Mouse (Mus musculus) urinary bladder, adult 2 months (tissue): Measurements from ENCODE around the gene Gm20532. TPM values are rescaled to one million over a fixed set of nuclear protein-coding genes. Genes with fewer than 3 reads are reported as not detected.

Experiments used
- DNase-seq: peaks from one replicate; pipeline ENCODE4 v3.0.0; 2022; ENCODE audit warnings: low spot score
- polyA plus RNA-seq: library from polyadenylated mRNA; depleted of rRNA; stranded (reverse); fragments of >200 nt; gene quantifications from 2 replicates; pipeline ENCODE4 v1.2.3, GENCODE M21; 2012

Gene Gm20532
- polyA plus RNA-seq, 1 experiment, result not detected

DNA sequence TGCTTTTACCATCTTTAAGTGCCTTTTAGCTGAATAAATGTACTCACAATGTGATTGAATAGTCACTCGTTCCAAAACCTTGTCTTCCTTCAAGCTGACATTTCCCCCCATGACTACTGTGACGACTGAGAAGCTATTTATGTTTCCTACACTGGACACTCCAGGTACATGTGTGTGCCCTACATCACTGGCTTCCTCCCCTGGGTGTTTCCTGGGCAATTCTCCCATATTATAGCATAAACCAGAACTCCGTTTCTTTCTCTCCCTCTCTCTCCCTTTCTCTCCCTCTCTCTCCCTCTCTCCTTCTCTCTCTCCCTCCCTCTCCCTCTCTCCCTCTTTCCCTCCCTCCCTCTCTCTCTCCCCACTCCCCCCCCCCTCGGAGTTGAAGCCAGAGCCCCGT lies 12.6 kb upstream of the Gm20532 start:
- no peak for DNase-seq

DNA sequence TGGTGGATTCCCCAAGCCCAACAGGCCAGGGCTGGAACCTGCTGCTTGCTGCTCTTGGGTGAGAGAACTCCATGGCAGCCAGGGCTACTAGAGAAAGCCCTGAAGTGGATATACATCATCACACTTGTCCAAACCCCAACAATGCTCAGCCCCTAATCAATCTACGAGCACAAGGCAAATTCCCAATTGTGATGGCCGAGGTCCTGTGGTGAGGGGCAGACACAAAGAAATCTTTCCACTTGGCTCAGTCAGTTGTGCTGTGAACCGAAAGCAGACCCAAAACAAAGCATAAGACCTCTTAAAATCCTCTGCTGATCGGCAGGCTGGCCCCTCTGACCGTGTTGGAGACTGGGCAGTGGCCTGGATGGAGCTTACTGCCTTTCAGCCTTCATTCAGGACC lies 11.6 kb upstream of the Gm20532 start:
- no peak for DNase-seq

DNA sequence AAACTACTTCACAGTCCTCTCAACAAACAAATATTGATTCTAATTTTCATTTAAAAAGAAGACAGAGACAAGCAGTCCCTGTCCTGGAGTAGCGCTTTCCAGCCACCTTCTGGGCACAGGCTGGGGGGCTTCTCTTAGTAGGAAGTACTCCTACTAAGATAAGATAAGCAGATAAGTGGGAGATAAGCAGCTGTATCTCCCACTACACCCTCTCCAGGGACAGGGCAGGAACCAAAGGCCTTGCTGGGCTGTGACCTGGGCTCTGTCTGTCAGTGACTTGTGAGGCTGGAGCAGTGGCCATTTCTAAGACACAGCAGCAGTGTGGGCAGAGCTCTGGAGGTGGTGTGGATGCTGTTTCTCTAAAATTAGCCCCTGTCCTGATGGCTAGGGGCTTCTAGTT lies 11.1 kb upstream of the Gm20532 start:
- DNase-seq, result no peak

DNA sequence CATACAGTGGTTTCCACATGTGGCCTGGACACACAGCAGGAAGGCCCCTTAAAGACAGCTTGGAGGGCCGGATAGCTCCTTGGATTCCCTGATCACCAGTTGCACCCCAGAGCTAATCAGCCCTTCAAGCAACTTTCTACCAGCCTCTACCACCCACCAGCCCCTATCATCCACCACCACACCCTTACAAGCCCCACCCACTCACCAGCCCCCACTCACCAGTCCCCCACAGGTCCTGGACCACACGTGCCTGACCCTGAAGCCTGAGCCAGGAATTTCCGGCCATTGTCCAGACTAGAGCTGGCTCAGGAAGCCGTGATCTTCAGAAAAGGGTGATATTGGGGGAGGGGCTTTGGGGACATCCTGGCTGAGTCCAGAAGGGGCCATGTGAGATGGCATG lies 10.6 kb upstream of the Gm20532 start:
- DNase-seq, result no peak

DNA sequence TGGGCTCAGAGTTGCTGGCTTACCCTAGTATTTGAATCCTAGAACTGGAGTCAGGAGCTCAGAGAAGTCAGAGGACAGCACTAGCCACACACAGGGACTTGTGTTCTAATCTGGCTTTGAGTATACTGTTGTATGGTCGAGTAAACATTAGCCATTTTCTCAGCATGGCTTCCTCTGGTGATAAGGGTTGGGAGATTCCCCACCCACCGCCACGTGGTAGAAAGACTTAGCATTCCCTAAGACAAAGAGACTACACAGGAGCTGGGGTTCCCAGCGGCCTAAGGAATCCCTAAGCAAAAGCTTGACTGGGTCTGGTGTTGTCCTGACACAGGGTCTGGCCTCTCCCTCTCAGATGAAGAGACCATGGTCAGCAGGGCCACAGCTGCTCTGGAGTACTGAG lies 10.0 kb upstream of the Gm20532 start:
- DNase-seq, result no peak

DNA sequence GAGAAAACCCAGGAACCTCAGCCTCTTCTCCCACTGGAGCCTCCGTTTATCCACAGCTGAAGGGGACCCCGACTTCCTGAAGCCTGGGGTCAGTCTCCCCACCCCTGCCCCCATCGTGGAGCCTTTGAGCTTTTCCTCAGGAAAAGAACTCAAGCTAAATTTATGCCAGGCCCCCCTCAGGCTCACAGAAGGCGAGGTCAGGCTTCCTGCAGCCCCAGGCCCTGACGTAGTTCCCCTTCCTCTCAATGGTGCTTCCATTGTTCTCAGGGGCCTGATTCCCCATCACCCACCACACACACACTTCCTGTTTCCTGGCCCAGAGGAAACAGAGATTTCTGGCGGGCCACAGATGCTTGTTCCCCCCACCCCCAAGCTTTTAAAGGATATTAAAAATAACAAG lies 8.1 kb upstream of the Gm20532 start:
- no peak for DNase-seq

DNA sequence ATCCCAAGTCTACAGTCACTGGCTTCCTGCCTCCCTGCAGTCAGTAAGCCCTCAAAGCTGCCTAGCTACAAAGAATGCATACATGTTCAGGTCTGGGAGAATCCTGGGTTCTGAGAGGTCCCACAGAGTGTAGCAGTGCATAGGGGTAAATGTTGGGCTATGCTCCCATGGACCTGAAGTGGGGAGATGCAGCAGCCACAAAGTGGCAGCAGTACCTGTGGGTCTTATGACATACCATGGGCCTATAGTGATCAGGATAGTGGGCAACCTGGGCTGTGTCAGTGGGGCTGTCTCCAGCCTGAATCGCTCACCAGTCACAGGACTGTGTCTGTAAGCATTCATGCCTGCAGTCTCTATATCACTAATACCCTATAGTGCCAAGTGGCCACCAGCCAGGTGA lies 6.7 kb upstream of the Gm20532 start, which contains the start of gene Egfl7:
Gene Egfl7 (plus strand): TSS at position 301 of the 400 bp plus-strand sequence.
- DNase-seq, result no peak

DNA sequence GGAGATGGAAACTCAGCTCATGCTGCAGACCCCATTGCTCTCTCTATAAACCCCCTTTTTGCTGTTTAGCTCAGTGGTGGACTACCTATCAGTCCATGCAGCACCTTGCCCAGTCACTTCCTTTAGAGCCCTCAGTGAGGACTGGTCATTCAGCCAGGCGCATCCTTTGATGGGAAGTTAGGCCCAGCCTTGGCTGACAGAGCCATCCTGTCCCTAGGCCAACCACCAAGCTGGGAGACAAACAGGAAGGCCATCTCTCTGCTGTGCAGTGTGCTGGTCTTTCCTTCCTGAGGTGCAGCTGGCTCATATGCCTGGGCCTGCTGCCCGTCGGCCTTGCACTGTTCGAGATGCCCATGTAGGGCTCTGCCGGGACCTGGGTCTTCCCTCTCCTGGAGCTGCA lies 5.7 kb upstream of the Gm20532 start:
- no peak for DNase-seq

DNA sequence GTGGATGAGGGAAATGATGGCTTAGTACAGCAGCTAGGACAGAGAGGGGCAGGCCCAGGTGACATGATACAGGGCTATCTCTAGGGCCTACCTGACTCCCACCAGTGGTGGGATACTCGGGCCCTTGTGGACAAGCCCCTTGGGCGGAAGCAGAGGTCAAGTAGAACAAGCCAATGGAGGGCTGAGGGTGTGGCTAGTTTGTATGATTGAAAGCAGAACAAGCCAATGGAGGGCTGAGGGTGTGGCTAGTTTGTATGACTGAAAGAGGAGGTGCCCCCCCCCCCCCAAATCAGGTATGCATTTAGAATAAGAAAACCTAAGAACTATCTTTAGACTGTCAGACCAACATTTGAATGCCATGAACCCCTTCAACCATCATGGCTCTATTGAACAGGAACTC lies 4.2 kb upstream of the Gm20532 start:
- DNase-seq, result no peak

DNA sequence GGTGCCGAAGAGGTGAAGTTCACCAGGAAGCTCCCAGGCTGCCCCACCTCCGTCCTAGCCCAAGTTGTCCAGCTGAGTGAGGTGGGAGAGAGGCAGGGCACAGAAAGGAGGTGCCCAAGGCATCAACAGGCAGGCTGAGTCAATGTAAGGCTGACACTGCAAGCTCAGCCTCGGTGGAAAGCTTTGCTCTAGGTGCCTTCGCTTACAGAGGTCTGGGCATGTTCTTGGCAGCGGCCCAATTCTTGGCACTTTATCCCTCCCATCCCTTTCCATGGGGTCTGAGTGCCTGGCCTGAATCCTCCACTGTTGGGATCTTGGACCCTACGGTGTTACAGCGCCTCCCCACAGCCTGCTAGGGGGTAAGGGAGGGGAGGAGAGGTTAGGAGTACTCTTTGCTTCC lies 3.7 kb upstream of the Gm20532 start:
- no peak for DNase-seq

DNA sequence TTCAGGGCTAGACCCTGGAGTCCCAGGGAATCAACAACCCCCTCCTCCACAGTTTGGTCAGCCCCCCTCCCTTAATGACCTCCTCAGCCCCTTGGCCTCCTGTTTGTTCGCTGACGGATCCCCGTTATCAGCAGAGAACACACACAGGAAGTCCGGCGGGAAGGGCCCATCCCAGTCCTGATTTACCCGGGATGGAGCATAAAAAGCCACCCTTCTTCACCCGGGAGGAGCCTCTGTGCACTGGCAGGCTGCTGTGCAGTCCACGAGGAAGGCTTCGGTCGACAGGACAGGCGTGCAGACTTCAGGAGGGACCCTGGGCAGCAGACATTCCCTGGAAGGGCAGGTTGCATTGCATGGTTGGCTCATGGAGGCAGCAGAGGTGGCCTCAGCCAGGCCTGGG lies 2.8 kb upstream of the Gm20532 start:
- no peak for DNase-seq

DNA sequence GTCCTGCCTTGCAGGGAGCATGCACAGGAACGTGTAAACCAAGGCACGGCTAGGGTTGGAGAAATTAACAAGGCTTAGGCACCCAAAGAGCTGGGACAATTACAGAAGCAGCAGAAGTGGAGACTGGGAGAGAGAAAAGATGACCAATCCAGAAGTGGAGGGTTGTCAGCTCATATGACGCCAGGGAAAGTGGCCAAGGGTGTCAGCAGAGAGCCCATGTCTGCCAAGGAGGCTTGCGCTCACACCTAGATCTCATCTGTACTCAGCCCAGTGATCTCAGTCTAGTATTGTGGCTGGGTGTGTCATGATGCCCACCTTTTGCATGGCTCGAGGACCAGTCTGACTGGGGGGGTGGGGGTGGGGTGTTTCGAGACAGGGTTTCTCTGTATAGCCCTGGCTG lies 726 bp upstream of the Gm20532 start:
- no peak for DNase-seq

DNA sequence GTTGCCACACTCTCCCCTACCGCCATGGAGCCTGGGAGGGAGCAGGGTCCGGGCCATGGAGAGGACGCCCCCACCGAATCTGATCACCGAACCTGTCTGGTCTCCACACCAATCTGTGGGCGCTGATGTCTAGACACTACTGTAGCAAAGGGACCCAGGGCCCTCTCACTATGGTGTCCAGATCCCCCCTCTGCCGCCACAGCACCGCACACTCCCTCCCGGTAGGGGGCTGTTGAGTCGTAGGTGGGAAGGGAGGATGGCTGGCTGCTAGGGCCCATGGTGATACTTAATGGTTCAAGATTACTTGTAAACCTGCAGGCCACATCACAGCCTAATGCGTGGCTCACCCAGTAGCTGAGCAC lies 586 bp downstream of the Gm20532 start:
- no peak for DNase-seq

DNA sequence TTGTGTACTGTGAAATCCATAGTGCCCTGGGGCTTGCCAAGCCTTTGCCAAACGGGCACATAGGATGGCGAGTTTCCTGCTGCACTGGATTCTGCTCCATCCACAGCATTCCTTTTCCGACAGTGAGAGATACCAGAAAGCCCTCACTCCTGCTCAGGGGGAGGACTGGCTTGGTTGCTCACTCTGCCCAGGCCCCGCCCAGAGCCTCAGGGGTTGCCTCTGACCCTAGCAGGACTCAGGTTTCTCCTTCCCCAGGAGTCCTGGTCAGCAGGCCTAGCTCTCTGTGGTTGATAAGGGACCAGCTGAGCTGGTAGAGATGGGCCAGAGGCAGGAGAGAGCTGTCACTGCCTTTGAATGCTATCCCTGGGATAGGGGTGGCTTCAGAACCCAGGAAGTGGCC lies 2.1 kb downstream of the Gm20532 start:
- no peak for DNase-seq

DNA sequence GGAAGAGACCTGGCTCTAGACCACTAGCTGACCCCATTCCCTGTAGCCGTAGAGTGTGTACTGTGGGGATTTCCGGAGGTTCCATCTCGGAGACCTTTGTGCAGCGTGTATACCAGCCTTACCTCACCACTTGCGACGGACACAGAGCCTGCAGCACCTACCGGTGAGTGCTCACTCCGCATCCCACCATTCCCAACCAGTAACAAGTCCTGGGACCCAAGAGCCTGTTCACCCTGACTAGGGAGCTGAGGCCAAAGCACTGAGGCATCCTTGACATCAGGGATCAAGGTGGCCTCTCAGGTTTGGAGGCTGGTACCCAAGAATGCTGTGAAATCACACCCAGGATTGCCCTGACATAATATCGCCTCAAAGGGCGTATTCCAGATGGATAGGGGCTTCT lies 2.8 kb downstream of the Gm20532 start:
- DNase-seq, result no peak

DNA sequence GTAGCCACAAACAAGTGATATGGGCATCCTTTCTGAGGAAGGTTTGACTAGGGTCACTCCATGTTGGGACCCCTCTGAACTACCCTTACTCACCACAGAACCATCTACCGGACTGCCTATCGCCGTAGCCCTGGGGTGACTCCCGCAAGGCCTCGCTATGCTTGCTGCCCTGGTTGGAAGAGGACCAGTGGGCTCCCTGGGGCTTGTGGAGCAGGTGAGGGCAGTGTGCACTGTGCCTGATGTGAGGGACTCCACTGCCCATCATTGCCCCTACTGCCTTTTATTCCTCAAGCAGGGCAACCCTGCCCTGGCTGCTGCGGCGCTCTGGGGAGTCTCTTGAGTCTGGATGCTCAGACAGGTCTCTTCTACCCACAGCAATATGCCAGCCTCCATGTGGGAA lies 3.8 kb downstream of the Gm20532 start:
- DNase-seq, result no peak

DNA sequence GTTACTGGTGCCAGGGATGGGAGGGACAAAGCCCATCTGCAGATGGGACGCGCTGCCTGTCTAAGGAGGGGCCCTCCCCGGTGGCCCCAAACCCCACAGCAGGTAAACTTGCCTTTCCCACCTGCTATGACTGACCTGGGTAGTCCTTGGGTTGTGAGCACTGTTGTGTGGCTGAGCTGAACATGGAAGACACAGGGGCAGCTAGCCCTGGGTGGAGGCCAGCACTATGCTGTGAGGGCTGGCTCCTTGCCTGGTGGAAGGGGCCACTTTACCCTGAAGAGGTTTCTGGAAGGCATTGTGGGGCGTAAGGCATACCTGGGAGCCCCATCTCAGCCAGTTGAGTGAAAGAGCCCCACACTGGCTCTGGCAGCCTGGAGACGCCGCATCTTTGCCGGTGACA lies 4.5 kb downstream of the Gm20532 start:
- DNase-seq, result no peak

DNA sequence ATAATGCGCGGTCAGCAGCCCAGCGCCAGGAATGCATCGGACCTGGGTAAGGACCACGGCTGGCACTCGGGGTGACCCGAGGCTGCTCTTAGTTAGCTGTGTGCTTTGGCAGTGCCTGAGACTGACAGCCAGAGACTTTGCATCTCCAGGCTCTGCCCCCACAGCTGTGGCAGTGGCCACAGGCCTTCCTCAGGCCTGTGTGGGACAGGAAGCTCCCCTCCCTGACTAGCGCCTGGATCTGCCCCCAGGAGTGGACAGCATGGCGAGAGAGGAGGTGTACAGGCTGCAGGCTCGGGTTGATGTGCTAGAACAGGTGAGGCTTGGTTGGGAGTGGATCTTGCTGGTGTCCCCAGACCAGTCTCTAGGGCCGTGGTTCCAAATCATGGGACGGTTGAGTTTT lies 5.0 kb downstream of the Gm20532 start:
- no peak for DNase-seq

DNA sequence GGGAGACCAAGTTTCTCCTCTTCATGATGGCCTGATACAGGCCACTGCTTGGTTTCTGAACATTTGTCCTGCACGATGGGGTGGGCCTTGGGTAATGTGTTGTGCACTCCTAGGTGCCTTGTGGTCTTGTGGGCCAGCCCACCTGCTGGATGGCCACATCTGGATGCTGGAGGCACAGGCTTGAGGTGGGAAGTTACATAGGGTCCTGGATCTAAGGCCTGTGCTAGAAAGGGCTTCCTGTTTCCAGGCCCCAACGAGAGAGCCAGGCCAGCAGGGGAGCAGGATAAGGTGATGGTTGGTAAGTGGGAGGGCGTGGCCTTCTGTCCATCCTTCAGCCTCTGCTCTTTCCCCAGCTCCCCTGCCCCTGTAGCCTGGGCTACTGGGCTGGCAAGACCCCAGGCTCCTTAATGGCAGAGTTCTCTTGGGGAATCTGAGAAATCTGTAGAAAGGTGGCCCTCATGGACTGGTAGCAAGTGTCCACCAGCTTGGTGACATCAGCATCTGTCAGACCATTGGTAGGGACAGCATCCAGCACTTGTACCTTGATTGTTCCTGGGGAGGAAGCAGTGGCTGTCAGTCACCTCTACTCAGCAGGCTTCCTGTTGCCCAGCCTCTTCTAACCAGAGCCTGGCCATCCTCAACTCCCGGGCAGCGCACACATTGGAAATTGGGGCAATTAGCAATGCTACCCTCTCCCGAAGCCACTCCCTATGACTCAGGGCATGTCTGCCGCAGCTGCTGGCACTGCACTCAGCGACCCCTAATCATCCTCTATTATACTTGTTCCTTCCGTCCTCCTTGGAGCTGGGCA lies 7.0 kb downstream of the Gm20532 start:
- no peak for DNase-seq

DNA sequence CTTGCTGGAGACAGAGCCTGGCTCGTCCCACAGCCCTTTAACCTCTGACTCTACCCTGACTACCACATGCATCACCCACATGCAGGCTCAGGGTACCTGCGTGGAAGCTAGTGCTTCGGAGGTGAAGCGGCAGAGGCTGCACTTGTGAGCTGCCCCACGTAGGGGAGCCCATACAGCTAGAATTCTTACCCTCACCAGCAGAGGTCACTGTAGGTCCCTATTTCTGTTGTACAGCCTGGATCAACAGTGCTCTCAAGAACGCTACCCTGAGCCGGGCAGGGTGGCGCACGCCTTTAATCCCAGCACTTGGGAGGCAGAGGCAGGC lies 7.5 kb downstream of the Gm20532 start:
- DNase-seq, result no peak

DNA sequence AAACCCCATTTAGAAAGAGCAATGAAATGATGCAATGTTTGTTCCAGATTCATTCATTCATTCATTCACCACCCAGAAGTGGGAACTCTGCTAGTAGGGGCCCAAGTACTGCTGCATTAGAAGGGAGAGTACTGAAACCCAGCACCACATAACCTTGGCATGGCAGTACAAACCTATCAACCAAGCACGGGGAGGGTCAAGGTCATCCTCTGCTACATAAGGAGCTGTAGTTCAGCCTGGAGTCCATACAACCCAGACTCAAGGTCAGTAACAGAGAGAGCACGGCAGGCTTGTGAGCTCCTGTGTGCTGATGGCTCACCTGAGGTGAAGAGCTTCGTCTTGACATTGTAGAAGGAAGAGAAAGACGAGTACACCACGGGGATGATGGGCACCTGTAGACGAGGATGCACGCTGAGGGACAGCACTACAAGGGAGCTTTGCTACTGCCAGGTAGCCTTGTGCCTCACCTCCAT lies 8.1 kb downstream of the Gm20532 start:
- DNase-seq, result no peak

DNA sequence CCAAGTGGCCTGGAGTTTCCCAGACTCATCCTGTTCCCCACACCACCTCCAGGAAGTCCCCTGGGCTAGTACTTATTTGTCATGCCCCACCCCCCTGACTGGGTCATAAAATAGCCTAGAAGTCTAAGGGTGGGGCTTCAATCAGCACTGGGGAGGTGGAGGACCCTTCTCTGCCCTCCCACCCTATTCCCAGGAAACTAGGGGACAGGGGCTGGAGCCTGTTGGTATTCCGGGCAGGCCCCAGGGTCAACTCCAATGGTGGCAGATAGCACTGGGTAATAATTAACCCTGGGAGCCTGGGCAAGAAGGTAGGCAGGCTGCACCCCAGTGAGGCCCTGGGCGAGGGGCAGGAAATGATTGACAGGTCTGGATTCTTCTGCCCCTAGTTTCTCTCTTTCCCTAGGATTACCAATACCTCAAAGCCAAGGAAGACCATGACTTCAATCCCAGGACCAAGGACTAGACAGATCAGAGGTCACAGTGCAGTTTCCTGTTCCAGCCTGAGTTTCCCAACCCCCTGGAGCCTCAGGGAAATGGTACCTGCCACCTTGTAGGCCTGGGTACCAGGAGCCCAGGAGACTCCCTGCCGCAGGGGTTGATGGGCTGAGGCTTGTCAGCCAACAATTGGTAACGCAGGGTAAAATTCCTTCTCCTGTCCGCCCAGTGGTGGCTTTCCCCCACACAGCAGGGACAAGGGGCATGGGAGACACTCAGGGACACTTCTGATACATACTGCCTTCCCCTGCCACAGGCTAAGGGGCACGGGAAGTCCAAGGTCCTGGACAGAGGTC lies 8.7 kb downstream of the Gm20532 start:
- DNase-seq, result no peak

DNA sequence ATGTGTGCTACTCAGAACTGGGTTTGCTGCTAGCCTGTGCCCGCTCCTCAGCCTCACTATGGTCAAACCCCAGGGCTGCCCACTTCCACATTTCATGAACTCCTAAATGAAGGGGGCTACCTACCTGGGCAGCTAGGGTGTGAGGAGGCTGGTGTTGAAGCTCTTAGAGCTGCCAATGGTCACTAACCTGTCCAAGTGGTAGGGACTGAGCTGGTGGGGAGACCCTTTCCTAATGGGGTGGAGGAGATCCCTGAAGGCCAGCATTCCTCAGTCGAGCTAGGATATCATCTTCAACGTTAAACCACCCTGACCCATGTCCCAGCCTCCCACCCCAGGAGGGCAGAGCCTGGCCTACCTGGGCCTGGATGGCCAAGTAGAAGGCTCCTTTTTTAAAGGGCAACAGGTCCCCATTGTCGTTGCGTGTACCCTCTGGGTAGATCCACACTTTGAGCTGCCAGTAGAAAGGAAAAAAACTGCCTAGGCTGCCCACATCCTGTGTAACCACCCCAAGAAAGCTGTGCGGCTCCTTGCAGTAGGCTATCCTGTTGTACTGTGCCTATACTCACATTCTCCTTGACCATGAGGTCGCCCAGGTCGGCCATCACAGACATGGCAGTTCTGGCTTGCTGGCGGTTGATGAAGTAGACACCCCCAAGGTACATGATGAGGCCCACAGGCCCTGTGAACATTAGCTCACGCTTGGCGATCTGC lies 9.4 kb downstream of the Gm20532 start:
- DNase-seq, result no peak
